Mouse (Mus musculus): Measurements from ENCODE around the gene Bik.

GRCm38 (mm10) chr15:83547144-83547543, 20.5 kb downstream of the Bik start:
- TF ChIP-seq CTCF (conservative IDR thresholded peaks at IDR 0.05; ENCODE audit: low read length) (no peak), NANOG (IDR thresholded peaks at IDR 0.05; ENCODE audit: borderline replicate concordance, low read length) (no peak), POU5F1 (IDR thresholded peaks at IDR 0.05; ENCODE audit: borderline replicate concordance, low read length) (no peak)

Data from E14TG2a.4 (cell line).